Mouse (Mus musculus) C2C12 (cell line): ENCODE data around the gene Rasd1.

Experiments used
- CEBPB ChIP-seq: IDR thresholded peaks from one replicate; pipeline ENCODE4 v1.6.1; 2011; ENCODE audit warnings: low read depth, mild to moderate bottlenecking, control low read depth, moderate library complexity
- CTCF ChIP-seq: IDR thresholded peaks from one replicate; pipeline ENCODE4 v1.5.1; 2011; ENCODE audit not compliant: control insufficient read depth, insufficient read depth, insufficient read length
- USF1 ChIP-seq: IDR thresholded peaks from one replicate; pipeline ENCODE4 v1.6.1; 2011; ENCODE audit warnings: low read depth, mild to moderate bottlenecking, control low read depth, moderate library complexity

DNA sequence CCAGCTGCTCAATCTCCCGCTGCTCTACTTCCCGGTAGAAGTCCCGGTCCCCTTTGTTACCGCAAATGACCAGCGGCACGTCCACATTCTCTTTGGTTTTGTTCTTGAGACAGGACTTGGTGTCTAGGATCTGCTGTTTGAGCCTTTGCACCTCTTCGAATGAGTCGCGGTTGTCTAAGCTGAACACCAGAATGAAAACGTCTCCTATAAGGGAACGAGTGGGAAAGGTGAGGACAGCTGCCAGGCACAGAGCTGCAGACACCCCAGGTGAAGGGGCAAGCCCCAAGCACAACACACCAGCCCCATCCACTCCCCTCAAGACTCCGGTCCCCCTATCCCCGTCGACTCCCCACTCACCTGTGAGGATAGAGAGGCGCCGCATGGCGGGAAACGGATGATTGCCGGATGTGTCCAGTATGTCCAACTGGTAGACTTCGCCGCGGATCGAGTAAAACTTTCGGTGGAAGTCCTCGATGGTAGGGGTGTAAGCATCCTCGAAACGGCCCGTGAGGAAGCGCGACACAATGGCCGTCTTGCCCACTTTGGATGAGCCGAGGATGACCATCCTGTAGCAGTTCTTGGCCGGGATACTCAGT is 483 bp downstream of the Rasd1 start:
- TF ChIP-seq USF1, result no peak
- no peak for TF ChIP-seq CTCF
- no peak for TF ChIP-seq CEBPB
